In the genomic region with DNA sequence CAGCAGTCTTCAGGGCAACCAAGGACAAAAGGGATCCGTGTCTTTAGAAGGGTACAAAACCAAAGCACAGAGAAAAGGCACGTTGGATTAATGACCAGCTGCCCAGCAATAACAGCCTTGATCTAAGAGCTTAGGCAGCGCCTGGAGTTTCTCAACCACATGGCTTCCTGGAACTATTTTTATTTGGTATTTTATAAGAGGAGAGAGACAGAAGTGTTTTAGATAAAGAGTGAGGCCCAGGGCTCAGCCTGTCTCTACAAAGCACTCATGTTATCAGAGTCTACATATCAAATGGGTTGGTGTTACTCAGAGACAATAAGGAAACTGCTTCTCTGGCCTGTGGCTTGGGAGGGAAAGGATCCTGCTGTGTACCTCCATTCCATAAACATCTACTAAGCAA, we compare ENCODE assay signal across 16 mouse cellular contexts. TPM values are rescaled to one million over a fixed set of nuclear protein-coding genes. Genes with fewer than 3 reads are reported as not detected.
A peak's percentile ranks its signal among the peaks of the same experiment; 100 is the strongest.
DNase-seq lines count a peak whose midpoint lies in the region; ATAC-seq and TF ChIP-seq lines count a peak whose summit lies in the region.
"Had no signal": no experiment of that assay in that cellular context is flagged by ENCODE, and none has a peak within 500 bp of the region (broad histone marks: within the 10 kb centered on the region; RNA-seq: fewer than 3 reads in every experiment).

No protein-coding gene starts in this region.

- peaks cover 26% of the 10 kb centered on the region for H3K4me1 ChIP-seq in heart, postnatal 0 days (ENCODE audit: control insufficient read depth, insufficient read depth)
- peaks cover 2% of the 10 kb centered on the region; the same call in 1 of the 2 replicates for H3K4me1 ChIP-seq in liver, embryonic 11.5 days (replicated peaks; ENCODE audit: control insufficient read depth, insufficient read depth, low read length)
- no peaks in the 10 kb centered on the region for H3K4me1 ChIP-seq in midbrain, embryonic 15.5 days
- H3K4me1 ChIP-seq: limb, embryonic 15.5 days; neural tube, embryonic 15.5 days had no signal

- H3K27ac ChIP-seq in heart, postnatal 0 days (ENCODE audit: low read depth): peak overlapping the region; percentile 85
- no peak overlapping the region for H3K27ac ChIP-seq in liver, embryonic 11.5 days (ENCODE audit: low read depth, low read length)
- H3K27ac ChIP-seq in midbrain, embryonic 15.5 days: no peak overlapping the region
- H3K27ac ChIP-seq: limb, embryonic 15.5 days; neural tube, embryonic 15.5 days had no signal

- H3K27me3 ChIP-seq in heart, postnatal 0 days (ENCODE audit: control insufficient read depth, insufficient read depth, low read length): no peaks in the 10 kb centered on the region
- H3K27me3 ChIP-seq in liver, embryonic 11.5 days (replicated peaks; ENCODE audit: control insufficient read depth, insufficient read depth, low read length): no peaks in the 10 kb centered on the region
- H3K27me3 ChIP-seq in midbrain, embryonic 15.5 days (replicated peaks): 0 out of 2 replicates have a peak, but pooled peaks cover 1% of the 10 kb centered on the region
- H3K27me3 ChIP-seq: neural tube, embryonic 15.5 days had no signal

- H3K9ac ChIP-seq in heart, postnatal 0 days (replicated peaks; ENCODE audit: low read depth, low read length): no peak overlapping the region
- no peak overlapping the region for H3K9ac ChIP-seq in liver, embryonic 11.5 days (ENCODE audit: low read depth, low read length)
- no peak overlapping the region for H3K9ac ChIP-seq in midbrain, embryonic 15.5 days
- H3K9ac ChIP-seq: limb, embryonic 15.5 days; neural tube, embryonic 15.5 days had no signal

- no peak overlapping the region for H3K4me2 ChIP-seq in heart, postnatal 0 days (ENCODE audit: low read depth, low read length)
- no peak overlapping the region for H3K4me2 ChIP-seq in liver, embryonic 11.5 days
- no peak overlapping the region for H3K4me2 ChIP-seq in midbrain, embryonic 15.5 days
- H3K4me2 ChIP-seq: limb, embryonic 15.5 days; neural tube, embryonic 15.5 days had no signal

- 13% methylated on average over 3 of the region's 3 CpGs for WGBS in heart, postnatal 0 days
- 39% methylated on average over 3 of the region's 3 CpGs for WGBS in liver, embryonic 11.5 days
- 46% methylated on average over 3 of the region's 3 CpGs for WGBS in midbrain, embryonic 15.5 days

- no peak overlapping the region for H3K4me3 ChIP-seq in heart, postnatal 0 days (ENCODE audit: low read depth, low read length)
- no peak overlapping the region for H3K4me3 ChIP-seq in liver, embryonic 11.5 days (ENCODE audit: low read depth, low read length)
- no peak overlapping the region for H3K4me3 ChIP-seq in midbrain, embryonic 15.5 days
- H3K4me3 ChIP-seq: limb, embryonic 15.5 days; neural tube, embryonic 15.5 days had no signal

- no peaks in the 10 kb centered on the region for H3K9me3 ChIP-seq in heart, postnatal 0 days (replicated peaks; ENCODE audit: control insufficient read depth, low read length)
- H3K9me3 ChIP-seq in liver, embryonic 11.5 days (ENCODE audit: control insufficient read depth, low read length): no peaks in the 10 kb centered on the region
- no peaks in the 10 kb centered on the region for H3K9me3 ChIP-seq in midbrain, embryonic 15.5 days
- H3K9me3 ChIP-seq: limb, embryonic 15.5 days; neural tube, embryonic 15.5 days had no signal

- peak; percentile 86 for ATAC-seq in heart, postnatal 0 days (ENCODE audit: insufficient read depth, low read depth)
- ATAC-seq in liver, embryonic 11.5 days (replicated peaks; ENCODE audit: low FRiP score): peak; percentile 73
- no peak for ATAC-seq in midbrain, embryonic 15.5 days (replicated peaks)

- peak; percentile 18 for DNase-seq in testis, postnatal 10 days (ENCODE audit: low spot score)
- no peak for DNase-seq in testis, postnatal 14 days (ENCODE audit: low spot score)
- DNase-seq in heart, postnatal 0 days (ENCODE audit: low spot score): peak; percentile 84
- DNase-seq in liver, embryonic 11.5 days (ENCODE audit: low spot score): no peak
- peak; percentile 13 for DNase-seq in yolk sac, embryonic 10.5 days (ENCODE audit: low spot score)
- DNase-seq in lung, adult 18-20 months: no peak
- DNase-seq in left cerebral cortex, adult 11 months (ENCODE audit: low spot score): no peak
- DNase-seq: adrenal gland, adult 8-10 months; cerebellum, postnatal 10 days; kidney, postnatal 10 days; lung, postnatal 4 days; retina, postnatal 1 day; thymus, postnatal 36 days had no signal

- no peaks in the 10 kb centered on the region for H3K36me3 ChIP-seq in heart, postnatal 0 days (replicated peaks; ENCODE audit: control insufficient read depth, insufficient read depth, low read length)
- H3K36me3 ChIP-seq in liver, embryonic 11.5 days (ENCODE audit: control insufficient read depth, insufficient read depth, low read length): no peaks in the 10 kb centered on the region
- no peaks in the 10 kb centered on the region for H3K36me3 ChIP-seq in midbrain, embryonic 15.5 days (replicated peaks)
- H3K36me3 ChIP-seq: limb, embryonic 15.5 days; neural tube, embryonic 15.5 days had no signal

- no peak for TF ChIP-seq CTCF in heart, postnatal 0 days (IDR thresholded peaks at IDR 0.05; ENCODE audit: low read depth)

- peak; percentile 68; the same call in 1 of the 2 replicates for TF ChIP-seq EP300 in heart, postnatal 0 days (IDR thresholded peaks at IDR 0.05; ENCODE audit: low read depth)

RNA-seq across cellular contexts. Expression of gene Scmh1, which starts 12.3 kb away (rescaled TPM):
- 26.8 and 28.3 TPM in 2 replicates for total RNA-seq in heart, postnatal 0 days (2014; rRNA removed; ENCODE audit: low replicate concordance)
- 49.8 and 51.5 TPM in 2 replicates for polyA plus RNA-seq in heart, postnatal 0 days (2015; fragmentation: Nextera tagmentation; extraction: Ambion mirVana)
- polyA plus RNA-seq in liver, embryonic 11.5 days (2014; fragmentation: Nextera tagmentation; extraction: Ambion mirVana): 22.6 and 33.8 TPM in 2 replicates
- polyA plus RNA-seq in midbrain, embryonic 15.5 days (2015; fragmentation: Nextera tagmentation; extraction: Ambion mirVana): 98.0 and 106 TPM in 2 replicates

Comparison
In these comparisons a context has a peak if more than half of its experiments do, and no peak if none do; other contexts are left out.
1. DNase-seq: peak in testis, postnatal 10 days (single experiment), heart, postnatal 0 days (single experiment) and yolk sac, embryonic 10.5 days (single experiment); none in testis, postnatal 14 days (single experiment), liver, embryonic 11.5 days (single experiment), lung, adult 18-20 months (0 of 2) and left cerebral cortex, adult 11 months (single experiment).